In the genomic region with DNA sequence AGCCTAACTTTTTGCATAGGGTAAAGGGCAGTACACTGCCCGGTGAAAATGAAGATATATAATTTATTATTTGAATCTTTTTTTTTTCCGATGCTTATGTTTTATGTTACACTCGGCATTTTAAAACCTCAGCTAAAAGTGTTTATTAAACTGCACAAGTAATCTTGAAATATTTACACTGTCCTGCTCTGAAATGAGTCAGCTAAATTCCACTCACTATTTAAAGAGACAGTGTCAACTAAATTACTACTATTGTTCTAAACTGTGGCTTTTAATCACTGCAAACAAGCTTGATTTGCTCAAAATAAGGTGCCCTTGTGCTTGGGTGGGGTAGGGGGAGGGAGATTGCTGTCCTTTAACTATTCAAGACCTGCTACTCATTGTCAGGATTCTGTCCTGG, we compare ENCODE assay signal across 8 mouse cellular contexts. TPM values are rescaled to one million over a fixed set of nuclear protein-coding genes. Genes with fewer than 3 reads are reported as not detected.
A peak's percentile ranks its signal among the peaks of the same experiment; 100 is the strongest.
DNase-seq lines count a peak whose midpoint lies in the region; ATAC-seq and TF ChIP-seq lines count a peak whose summit lies in the region.

No protein-coding gene starts in this region.

- H3K27ac ChIP-seq in heart, embryonic 13.5 days (replicated peaks): peak overlapping the region; percentile 99
- peak overlapping the region; percentile 47; the same call in 1 of the 2 replicates for H3K27ac ChIP-seq in MEL (ENCODE audit: control insufficient read depth, low read depth, low read length)
- peak overlapping the region; percentile 82 for H3K27ac ChIP-seq in heart, embryonic 16.5 days (ENCODE audit: low read length)

- peaks cover 29% of the 10 kb centered on the region for H3K36me3 ChIP-seq in heart, embryonic 13.5 days
- H3K36me3 ChIP-seq in MEL (ENCODE audit: control insufficient read depth in 1 of 2, insufficient read depth in 2 of 2, low read length in 2 of 2): peaks cover 22 to 33% of the 10 kb centered on the region in 2 experiments
- peaks cover 13% of the 10 kb centered on the region for H3K36me3 ChIP-seq in heart, embryonic 16.5 days (ENCODE audit: control insufficient read depth, insufficient read depth)

- H3K27me3 ChIP-seq in heart, embryonic 13.5 days (replicated peaks): no peaks in the 10 kb centered on the region
- H3K27me3 ChIP-seq in MEL (ENCODE audit: control insufficient read depth in 1 of 2, insufficient read depth in 2 of 2, low read length in 2 of 2): no peaks in the 10 kb centered on the region
- H3K27me3 ChIP-seq in heart, embryonic 16.5 days (ENCODE audit: control insufficient read depth, insufficient read depth, low read length): no peaks in the 10 kb centered on the region

- no peak; a peak in 1 of 4 replicates for TF ChIP-seq EP300 in MEL (IDR thresholded peaks at IDR 0.05; ENCODE audit: low read depth in 1 of 2, low read length in 2 of 2)

- intact Hi-C loops in heart, postnatal 10 days (cut with DNase I): loop anchor here (5.0 kb wide), 3 partner anchors 167 to 378 kb away; a partner anchor contains a TSS

- 13% methylated on average over 3 of the region's 3 CpGs for WGBS in heart, embryonic 13.5 days
- 9% methylated on average over 3 of the region's 3 CpGs for WGBS in heart, embryonic 16.5 days

- peak overlapping the region; percentile 100 for H3K9ac ChIP-seq in heart, embryonic 13.5 days
- H3K9ac ChIP-seq in MEL (ENCODE audit: control insufficient read depth, low read depth, low read length, poor library complexity, severe bottlenecking): peak overlapping the region; percentile 77
- H3K9ac ChIP-seq in heart, embryonic 16.5 days (ENCODE audit: low read length): peak overlapping the region; percentile 100

- no peaks in the 10 kb centered on the region for H3K9me3 ChIP-seq in heart, embryonic 13.5 days
- H3K9me3 ChIP-seq in MEL (replicated peaks; ENCODE audit: insufficient read depth, low read length): no peaks in the 10 kb centered on the region
- no peaks in the 10 kb centered on the region for H3K9me3 ChIP-seq in heart, embryonic 16.5 days (replicated peaks; ENCODE audit: control insufficient read depth, low read length)

- peak overlapping the region; percentile 92 for H3K4me3 ChIP-seq in heart, embryonic 13.5 days
- H3K4me3 ChIP-seq in MEL (ENCODE audit: control insufficient read depth in 1 of 2, insufficient read depth in 1 of 2, low read depth in 2 of 2, low read length in 2 of 2): peak overlapping the region; percentile 94
- H3K4me3 ChIP-seq in heart, embryonic 16.5 days (ENCODE audit: low read length): peak overlapping the region; percentile 97

- ATAC-seq in heart, embryonic 13.5 days (ENCODE audit: extremely low read depth, insufficient number of reproducible peaks, low FRiP score, low TSS enrichment): no peak
- ATAC-seq in heart, embryonic 16.5 days (replicated peaks; ENCODE audit: extremely low read depth, insufficient read depth, low FRiP score): no peak
- no peak for ATAC-seq in erythroid progenitor cell, adult 5-6 weeks (replicated peaks; ENCODE audit: low FRiP score, poor library complexity, severe bottlenecking)

- peaks cover 49% of the 10 kb centered on the region for H3K79me2 ChIP-seq in MEL (ENCODE audit: control insufficient read depth, insufficient read depth, low read length, poor library complexity)

- peak overlapping the region; percentile 89 for H3K4me2 ChIP-seq in heart, embryonic 13.5 days
- peak overlapping the region; percentile 81 for H3K4me2 ChIP-seq in heart, embryonic 16.5 days (ENCODE audit: low read depth, low read length)

- no peak for DNase-seq in heart, postnatal 10 days
- DNase-seq in MEL (ENCODE audit: low read depth, low spot score): peak; percentile 50
- DNase-seq in lung, postnatal 25 days (ENCODE audit: low spot score): peak; percentile 21
- no peak for DNase-seq in cerebellum, adult 9-10 months
- DNase-seq in urinary bladder, postnatal 25 days (ENCODE audit: low spot score): no peak

- no peak for TF ChIP-seq RAD21 in MEL (IDR thresholded peaks at IDR 0.05; ENCODE audit: low read depth, low read length)

- no peak for TF ChIP-seq CTCF in MEL (IDR thresholded peaks at IDR 0.05 in 2 of 3, conservative IDR thresholded peaks at IDR 0.05 in 1 of 3; ENCODE audit: control insufficient read depth in 1 of 3, insufficient read depth in 1 of 3, low read depth in 2 of 3, low read length in 3 of 3, poor library complexity in 1 of 3, severe bottlenecking in 1 of 3)

- peaks cover 29% of the 10 kb centered on the region for H3K4me1 ChIP-seq in heart, embryonic 13.5 days
- H3K4me1 ChIP-seq in MEL (ENCODE audit: control insufficient read depth in 1 of 2, insufficient read depth in 2 of 2, low read length in 2 of 2): peaks cover 0 to 3% of the 10 kb centered on the region in 2 experiments; a peak in 2 of 4 replicates
- peaks cover 7% of the 10 kb centered on the region for H3K4me1 ChIP-seq in heart, embryonic 16.5 days (ENCODE audit: control insufficient read depth, insufficient read depth, low read length)

- no peak for TF ChIP-seq POLR2A in MEL (IDR thresholded peaks at IDR 0.05; ENCODE audit: control insufficient read depth in 1 of 2, insufficient read depth in 1 of 2, low read depth in 1 of 2, low read length in 2 of 2, poor library complexity in 1 of 2)

TF ChIP-seq in MEL, 35 proteins besides CTCF, POLR2A, EP300 and RAD21:
- no peak for TF ChIP-seq ZNF384 (IDR thresholded peaks at IDR 0.05; ENCODE audit: low read depth, low read length)
- no peak for TF ChIP-seq POLR2AphosphoS2 (IDR thresholded peaks at IDR 0.05; ENCODE audit: low read length)
- TF ChIP-seq UBTF (IDR thresholded peaks at IDR 0.05; ENCODE audit: borderline replicate concordance, insufficient read depth, low read depth, low read length): no peak
- TF ChIP-seq MAFK (IDR thresholded peaks at IDR 0.05; ENCODE audit: borderline replicate concordance, low read depth, low read length): peak; percentile 54; the same call in 1 of the 2 replicates
- no peak for TF ChIP-seq JUND (IDR thresholded peaks at IDR 0.05; ENCODE audit: low read depth, low read length)

RNA-seq across cellular contexts. Expression of a gene that starts 2.6 kb away (rescaled TPM):
- polyA plus RNA-seq in heart, embryonic 13.5 days (2015; fragmentation: Nextera tagmentation; extraction: Ambion mirVana): 80.9 and 88.1 TPM in 2 replicates
- total RNA-seq in heart, postnatal 10 days (2021): 100 to 1,000 TPM; 101 to 115 TPM
- 66.8 and 80.1 TPM in 2 replicates for total RNA-seq in MEL (2012; rRNA removed)
- 10 to 100 TPM; 48.1 to 51.5 TPM for polyA plus RNA-seq in MEL (2012; ENCODE audit: insufficient read depth in 1 of 2, insufficient read length in 2 of 2, low read depth in 1 of 2, low replicate concordance in 2 of 2, missing spikeins in 1 of 2)
- 81.2 and 87.7 TPM in 2 replicates for polyA plus RNA-seq in heart, embryonic 16.5 days (2015; fragmentation: Nextera tagmentation; extraction: Ambion mirVana)
- total RNA-seq in erythroid progenitor cell, adult 5-6 weeks (2015; ENCODE audit: low replicate concordance): 70.6 and 75.9 TPM in 2 replicates
- 45.8 and 89.8 TPM in 2 replicates for total RNA-seq in erythroid progenitor cell, adult 5-6 weeks (2017; ENCODE audit: low replicate concordance)

Comparison
In these comparisons a context has a peak if more than half of its experiments do, and no peak if none do; other contexts are left out.
1. H3K27ac ChIP-seq: peak in every context shown above with its lines; median percentile 99 in heart, embryonic 13.5 days; 82 in heart, embryonic 16.5 days; 47 in MEL.
2. DNase-seq: peak in MEL (single experiment) and lung, postnatal 25 days (single experiment); none in heart, postnatal 10 days (0 of 2), cerebellum, adult 9-10 months (single experiment) and urinary bladder, postnatal 25 days (single experiment).
3. Peak in every context shown above with its lines, with median percentiles within 50 percentile points of each other: H3K4me3 ChIP-seq and H3K9ac ChIP-seq.